Comparison of ENCODE assay signal across 16 mouse cellular contexts in genomic region chr16:71208806-71209205, GRCm38 (mm10).
DNase-seq lines count a peak whose midpoint lies in the region; ATAC-seq and TF ChIP-seq lines count a peak whose summit lies in the region.
"Had no signal": no experiment of that assay in that cellular context is flagged by ENCODE, and none has a peak within 500 bp of the region (broad histone marks: within the 10 kb centered on the region; RNA-seq: fewer than 3 reads in every experiment).

No protein-coding gene starts in this region.

- H3K4me2 ChIP-seq in hindbrain, embryonic 11.5 days (replicated peaks; ENCODE audit: low read depth, low read length), result no peak overlapping the region
- no peak overlapping the region for H3K4me2 ChIP-seq in hindbrain, embryonic 12.5 days (replicated peaks)
- H3K4me2 ChIP-seq in midbrain, postnatal 0 days (ENCODE audit: low read depth, low read length, poor library complexity, severe bottlenecking), result no peak overlapping the region
- no peak overlapping the region for H3K4me2 ChIP-seq in midbrain, embryonic 11.5 days

- no peak overlapping the region for H3K27ac ChIP-seq in hindbrain, embryonic 11.5 days (ENCODE audit: low read depth, low read length)
- no peak overlapping the region for H3K27ac ChIP-seq in hindbrain, embryonic 12.5 days
- H3K27ac ChIP-seq in midbrain, postnatal 0 days (ENCODE audit: low read depth, low read length), result no peak overlapping the region
- no peak overlapping the region for H3K27ac ChIP-seq in midbrain, embryonic 11.5 days (ENCODE audit: low read depth, low read length)
- H3K27ac ChIP-seq: heart, adult 2 months; liver, embryonic 14.5 days had no signal

- no peak overlapping the region for H3K9ac ChIP-seq in hindbrain, embryonic 11.5 days (ENCODE audit: low read depth, low read length)
- H3K9ac ChIP-seq in hindbrain, embryonic 12.5 days, result no peak overlapping the region
- H3K9ac ChIP-seq in midbrain, postnatal 0 days (replicated peaks; ENCODE audit: low read length, poor library complexity, severe bottlenecking), result no peak overlapping the region
- no peak overlapping the region for H3K9ac ChIP-seq in midbrain, embryonic 11.5 days (ENCODE audit: low read length)
- H3K9ac ChIP-seq: liver, embryonic 14.5 days had no signal

- no peaks in the 10 kb centered on the region for H3K9me3 ChIP-seq in hindbrain, embryonic 11.5 days (ENCODE audit: control insufficient read depth, low read length)
- no peaks in the 10 kb centered on the region for H3K9me3 ChIP-seq in hindbrain, embryonic 12.5 days (replicated peaks)
- H3K9me3 ChIP-seq in midbrain, postnatal 0 days (ENCODE audit: low read length), result no peaks in the 10 kb centered on the region
- H3K9me3 ChIP-seq in midbrain, embryonic 11.5 days (ENCODE audit: control insufficient read depth, low read length), result no peaks in the 10 kb centered on the region

- WGBS in hindbrain, embryonic 11.5 days, result 58% methylated on average over 7 of the region's 7 CpGs
- 56% methylated on average over 7 of the region's 7 CpGs for WGBS in hindbrain, embryonic 12.5 days
- 46% methylated on average over 7 of the region's 7 CpGs for WGBS in midbrain, postnatal 0 days
- WGBS in midbrain, embryonic 11.5 days, result 61% methylated on average over 7 of the region's 7 CpGs

- H3K4me1 ChIP-seq in hindbrain, embryonic 11.5 days (replicated peaks; ENCODE audit: control insufficient read depth, insufficient read depth, low read length), result no peaks in the 10 kb centered on the region
- no peaks in the 10 kb centered on the region for H3K4me1 ChIP-seq in hindbrain, embryonic 12.5 days
- H3K4me1 ChIP-seq in midbrain, postnatal 0 days (ENCODE audit: insufficient read depth, low read length), result no peaks in the 10 kb centered on the region
- H3K4me1 ChIP-seq in midbrain, embryonic 11.5 days (ENCODE audit: control insufficient read depth, insufficient read depth, low read length), result no peaks in the 10 kb centered on the region

- DNase-seq in hindbrain, embryonic 11.5 days (ENCODE audit: low spot score), result peak; percentile 12
- DNase-seq in midbrain, postnatal 0 days (ENCODE audit: low spot score), result peak; percentile 83
- DNase-seq in midbrain, embryonic 11.5 days (ENCODE audit: low spot score, missing footprints), result no peak
- DNase-seq in embryo, embryonic 10.5 days (ENCODE audit: low spot score), result peak; percentile 39
- peak; percentile 16 for DNase-seq in retina, postnatal 7 days (ENCODE audit: low read depth, low spot score)
- no peak for DNase-seq in cerebellum, adult 9-10 months
- DNase-seq: adrenal gland, postnatal 36 days; cerebellum, adult 9-11 months; heart, adult 2 months; heart, postnatal 36 days; kidney, adult 8-10 months had no signal

- ATAC-seq in hindbrain, embryonic 11.5 days (ENCODE audit: low FRiP score), result no peak
- ATAC-seq in hindbrain, embryonic 12.5 days (ENCODE audit: low FRiP score), result no peak
- ATAC-seq in midbrain, postnatal 0 days (ENCODE audit: low FRiP score), result no peak
- ATAC-seq in midbrain, embryonic 11.5 days (ENCODE audit: low FRiP score), result no peak
- ATAC-seq in erythroid progenitor cell, adult 5-6 weeks (replicated peaks; ENCODE audit: low FRiP score, poor library complexity, severe bottlenecking), result no peak

- H3K36me3 ChIP-seq in hindbrain, embryonic 11.5 days (ENCODE audit: control insufficient read depth, insufficient read depth, low read length), result no peaks in the 10 kb centered on the region
- no peaks in the 10 kb centered on the region for H3K36me3 ChIP-seq in hindbrain, embryonic 12.5 days
- H3K36me3 ChIP-seq in midbrain, postnatal 0 days (ENCODE audit: insufficient read depth, low read length), result no peaks in the 10 kb centered on the region
- H3K36me3 ChIP-seq in midbrain, embryonic 11.5 days (ENCODE audit: control insufficient read depth, insufficient read depth, low read length), result no peaks in the 10 kb centered on the region

- H3K27me3 ChIP-seq in hindbrain, embryonic 11.5 days (ENCODE audit: control insufficient read depth, insufficient read depth, low read length), result no peaks in the 10 kb centered on the region
- H3K27me3 ChIP-seq in hindbrain, embryonic 12.5 days, result no peaks in the 10 kb centered on the region
- no peaks in the 10 kb centered on the region for H3K27me3 ChIP-seq in midbrain, postnatal 0 days (ENCODE audit: insufficient read depth, low read length)
- no peaks in the 10 kb centered on the region for H3K27me3 ChIP-seq in midbrain, embryonic 11.5 days (ENCODE audit: control insufficient read depth, insufficient read depth, low read length)
- H3K27me3 ChIP-seq: CH12.LX had no signal

- no peak overlapping the region for H3K4me3 ChIP-seq in hindbrain, embryonic 11.5 days (ENCODE audit: low read depth, low read length)
- no peak overlapping the region for H3K4me3 ChIP-seq in hindbrain, embryonic 12.5 days
- H3K4me3 ChIP-seq in midbrain, postnatal 0 days (ENCODE audit: low read depth, low read length), result no peak overlapping the region
- H3K4me3 ChIP-seq in midbrain, embryonic 11.5 days (ENCODE audit: low read depth, low read length), result no peak overlapping the region
- H3K4me3 ChIP-seq: erythroblast, embryonic 14.5 days; heart, adult 2 months had no signal

- TF ChIP-seq CTCF in midbrain, postnatal 0 days (IDR thresholded peaks at IDR 0.05), result peak; percentile 84

Comparison
In these comparisons a context has a peak if more than half of its experiments do, and no peak if none do; other contexts are left out.
1. DNase-seq: peak in hindbrain, embryonic 11.5 days (single experiment), midbrain, postnatal 0 days (single experiment), embryo, embryonic 10.5 days (single experiment) and retina, postnatal 7 days (single experiment); none in midbrain, embryonic 11.5 days (single experiment) and cerebellum, adult 9-10 months (single experiment).